Mouse (Mus musculus): ENCODE measurements at regions not wholly inside any gene's neighbourhood (a gene's known extent, or its start where the extent isn't known, plus 50 kb on each side); places are given as distances from the start of the nearest gene placed in this dataset.

DNA sequence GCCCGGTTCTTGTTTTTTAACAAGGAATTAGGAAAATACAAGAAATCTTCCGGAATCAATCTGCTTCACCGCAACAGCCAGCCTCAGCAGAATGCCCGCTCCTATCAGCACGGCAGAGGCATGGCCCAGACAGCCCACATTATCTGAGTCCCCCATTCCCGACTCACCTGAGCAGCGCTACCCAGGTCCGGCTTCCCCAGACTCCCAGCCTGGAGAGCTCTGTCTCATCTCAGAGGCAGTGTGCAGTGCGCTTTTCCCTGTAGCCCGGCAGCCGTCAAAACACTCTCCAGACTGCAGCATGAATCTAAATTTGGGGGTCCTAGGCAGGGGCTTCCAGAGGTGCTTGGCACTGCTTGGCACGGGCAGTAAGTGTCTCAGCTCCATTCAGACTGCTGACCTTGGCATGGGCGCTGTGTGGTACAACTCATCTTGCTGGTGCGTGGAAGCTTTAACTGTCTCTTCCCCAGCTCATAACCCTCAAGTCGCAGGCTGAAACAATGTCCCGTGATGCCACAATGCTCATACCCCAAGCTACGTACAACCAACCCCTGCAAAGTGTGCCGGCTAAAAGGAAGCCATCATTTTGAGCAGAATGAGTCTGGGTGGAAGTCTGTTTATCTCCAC, 182.2 kb downstream of the Sox11 start:
- peaks cover 8% of the 10 kb centered on the region for H3K4me1 ChIP-seq (replicated peaks; ENCODE audit: low read depth, low read length)
- no peak overlapping the region for H3K4me3 ChIP-seq (replicated peaks; ENCODE audit: low read length)
- H3K27me3 ChIP-seq (ENCODE audit: insufficient read depth, low read length), result no peaks in the 10 kb centered on the region
- TF ChIP-seq CTCF (conservative IDR thresholded peaks at IDR 0.05; ENCODE audit: low read length) (no peak), NANOG (IDR thresholded peaks at IDR 0.05; ENCODE audit: borderline replicate concordance, low read length) (no peak)
- no peaks in the 10 kb centered on the region for H3K36me3 ChIP-seq (ENCODE audit: insufficient read depth, low read length)
- no peaks in the 10 kb centered on the region for H3K9me3 ChIP-seq (ENCODE audit: low read length)

DNA sequence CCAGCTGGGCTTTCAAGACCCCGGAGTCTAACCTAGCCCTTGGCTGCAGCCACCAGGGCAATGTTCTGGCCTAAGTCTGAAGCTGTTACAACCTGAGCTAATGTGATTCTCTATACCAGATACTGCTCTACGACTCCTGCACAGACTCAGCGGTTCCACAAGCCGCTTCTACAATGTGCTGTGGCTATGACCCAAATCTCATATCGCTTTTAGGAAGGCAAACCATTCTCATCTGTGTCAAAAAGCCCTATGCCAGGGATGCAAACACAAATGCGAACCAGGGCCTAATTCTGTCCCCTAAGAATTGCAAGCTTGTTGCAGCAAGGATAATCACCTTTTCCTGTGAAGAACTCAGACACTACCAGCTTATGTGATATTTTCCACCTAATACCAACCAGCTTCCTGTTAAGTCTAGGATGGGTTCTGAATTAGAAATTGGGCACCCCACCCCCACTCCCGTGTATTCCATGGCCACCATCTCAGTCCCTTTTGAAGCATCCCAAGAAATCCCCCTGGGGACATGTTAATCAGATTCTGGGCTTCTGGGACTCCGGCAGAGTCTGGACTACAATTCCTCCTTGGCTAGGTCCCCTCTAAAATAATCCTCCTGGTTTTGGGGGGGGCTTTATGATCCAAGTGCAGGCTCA, 182.8 kb downstream of the Sox11 start:
- Histone ChIP-seq H3K27me3 (ENCODE audit: insufficient read depth, low read length) (no peaks in the 10 kb centered on the region), H3K9me3 (ENCODE audit: low read length) (no peaks in the 10 kb centered on the region), H3K4me1 (replicated peaks; ENCODE audit: low read depth, low read length) (peaks cover 14% of the 10 kb centered on the region), H3K36me3 (ENCODE audit: insufficient read depth, low read length) (no peaks in the 10 kb centered on the region), H3K4me3 (replicated peaks; ENCODE audit: low read length) (no peak overlapping the region)
- TF ChIP-seq NANOG (IDR thresholded peaks at IDR 0.05; ENCODE audit: borderline replicate concordance, low read length) (no peak), POU5F1 (IDR thresholded peaks at IDR 0.05; ENCODE audit: borderline replicate concordance, low read length) (no peak), CTCF (conservative IDR thresholded peaks at IDR 0.05; ENCODE audit: low read length) (no peak)

- no peaks in the 10 kb centered on the region for H3K36me3 ChIP-seq (ENCODE audit: insufficient read depth, low read length)
- TF ChIP-seq CTCF (conservative IDR thresholded peaks at IDR 0.05; ENCODE audit: low read length) (no peak), POU5F1 (IDR thresholded peaks at IDR 0.05; ENCODE audit: borderline replicate concordance, low read length) (no peak), NANOG (IDR thresholded peaks at IDR 0.05; ENCODE audit: borderline replicate concordance, low read length) (0 out of 2 replicates have a peak, but pooled peaks have one; percentile 3)
Observed at GRCm38 (mm10) chr12:27150871-27151853, 191.2 kb downstream of the Sox11 start.

GRCm38 (mm10) chr12:27143310-27143709, 199.1 kb downstream of the Sox11 start:
- TF ChIP-seq POU5F1 (IDR thresholded peaks at IDR 0.05; ENCODE audit: borderline replicate concordance, low read length), result no peak
- Histone ChIP-seq H3K4me1 (replicated peaks; ENCODE audit: low read depth, low read length) (peaks cover 47% of the 10 kb centered on the region), H3K4me3 (replicated peaks; ENCODE audit: low read length) (peak overlapping the region; percentile 50), H3K36me3 (ENCODE audit: insufficient read depth, low read length) (no peaks in the 10 kb centered on the region), H3K9me3 (ENCODE audit: low read length) (no peaks in the 10 kb centered on the region), H3K27me3 (ENCODE audit: insufficient read depth, low read length) (no peaks in the 10 kb centered on the region)

More at GRCm38 (mm10) chr12:27150871-27151853, 191.2 kb downstream of the Sox11 start:
- no peak overlapping the region for H3K4me3 ChIP-seq (replicated peaks; ENCODE audit: low read length)
- H3K4me1 ChIP-seq (replicated peaks; ENCODE audit: low read depth, low read length), result peaks cover 56% of the 10 kb centered on the region
- H3K27me3 ChIP-seq (ENCODE audit: insufficient read depth, low read length), result peaks cover 7% of the 10 kb centered on the region; the same call in 1 of the 2 replicates
- no peaks in the 10 kb centered on the region for H3K9me3 ChIP-seq (ENCODE audit: low read length)

GRCm38 (mm10) chr12:27140335-27140702, 202.1 kb downstream of the Sox11 start:
- Histone ChIP-seq H3K4me1 (replicated peaks; ENCODE audit: low read depth, low read length) (peaks cover 74% of the 10 kb centered on the region), H3K36me3 (ENCODE audit: insufficient read depth, low read length) (no peaks in the 10 kb centered on the region), H3K27me3 (ENCODE audit: insufficient read depth, low read length) (no peaks in the 10 kb centered on the region), H3K4me3 (replicated peaks; ENCODE audit: low read length) (no peak overlapping the region), H3K9me3 (ENCODE audit: low read length) (no peaks in the 10 kb centered on the region)
- TF ChIP-seq POU5F1 (IDR thresholded peaks at IDR 0.05; ENCODE audit: borderline replicate concordance, low read length), result no peak
- TF ChIP-seq CTCF (conservative IDR thresholded peaks at IDR 0.05; ENCODE audit: low read length), result no peak
- no peak for TF ChIP-seq NANOG (IDR thresholded peaks at IDR 0.05; ENCODE audit: borderline replicate concordance, low read length)

- Histone ChIP-seq H3K4me1 (replicated peaks; ENCODE audit: low read depth, low read length) (peaks cover 74% of the 10 kb centered on the region), H3K27me3 (ENCODE audit: insufficient read depth, low read length) (no peaks in the 10 kb centered on the region), H3K9me3 (ENCODE audit: low read length) (no peaks in the 10 kb centered on the region), H3K36me3 (ENCODE audit: insufficient read depth, low read length) (no peaks in the 10 kb centered on the region), H3K4me3 (replicated peaks; ENCODE audit: low read length) (no peak overlapping the region)
- no peak for TF ChIP-seq CTCF (conservative IDR thresholded peaks at IDR 0.05; ENCODE audit: low read length)
- no peak for TF ChIP-seq POU5F1 (IDR thresholded peaks at IDR 0.05; ENCODE audit: borderline replicate concordance, low read length)
- TF ChIP-seq NANOG (IDR thresholded peaks at IDR 0.05; ENCODE audit: borderline replicate concordance, low read length), result no peak
Observed at GRCm38 (mm10) chr12:27139683-27140334, 202.6 kb downstream of the Sox11 start.

DNA sequence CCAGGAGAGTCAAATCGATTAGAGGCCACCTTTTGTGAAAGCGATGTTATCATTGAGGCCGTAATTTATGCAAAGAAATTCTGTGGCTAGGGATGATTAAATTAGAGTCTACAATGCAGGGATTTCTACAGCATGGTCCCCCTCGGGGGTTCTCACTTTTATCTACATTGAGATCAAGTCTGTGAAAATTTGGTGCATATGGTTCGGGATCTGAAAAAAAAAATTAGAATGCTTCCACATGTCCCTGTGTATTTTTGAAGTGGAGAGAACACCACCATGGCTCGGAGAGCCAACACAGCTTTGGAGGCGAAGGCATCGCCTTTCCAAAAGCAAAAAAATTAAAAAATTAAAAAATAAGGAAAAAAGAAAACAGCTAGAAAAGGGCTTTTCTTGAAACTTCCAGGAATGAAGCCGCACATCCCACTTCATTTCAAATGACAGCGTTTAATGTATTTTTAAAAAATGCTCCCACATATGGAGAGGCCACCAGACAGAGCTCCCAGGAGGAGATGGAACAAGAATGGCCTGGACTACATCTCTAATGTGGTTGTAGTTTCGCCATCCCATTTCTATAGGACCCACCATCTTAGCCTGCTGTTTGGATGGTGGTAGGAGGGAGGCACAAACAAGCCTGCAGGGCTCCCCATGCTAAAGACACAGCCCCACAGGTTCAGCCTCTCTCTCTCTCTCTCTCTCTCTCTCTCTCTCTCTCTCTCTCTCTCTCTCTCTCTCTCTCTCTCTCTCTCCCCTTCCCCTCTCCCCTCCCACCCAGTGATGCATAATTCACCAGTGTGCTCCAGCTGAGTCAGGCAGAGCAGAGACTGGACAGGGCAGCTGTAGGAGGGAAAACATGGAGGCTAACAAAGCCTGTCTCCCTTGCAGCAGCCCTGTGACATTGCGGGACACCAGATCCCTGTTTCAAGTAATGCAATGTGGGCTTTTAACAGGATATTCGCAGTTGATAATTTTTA, 203.4 kb downstream of the Sox11 start:
- no peaks in the 10 kb centered on the region for H3K36me3 ChIP-seq (ENCODE audit: insufficient read depth, low read length)
- TF ChIP-seq CTCF (conservative IDR thresholded peaks at IDR 0.05; ENCODE audit: low read length), result no peak
- no peak for TF ChIP-seq POU5F1 (IDR thresholded peaks at IDR 0.05; ENCODE audit: borderline replicate concordance, low read length)
- no peak for TF ChIP-seq NANOG (IDR thresholded peaks at IDR 0.05; ENCODE audit: borderline replicate concordance, low read length)
- H3K4me3 ChIP-seq (replicated peaks; ENCODE audit: low read length), result no peak overlapping the region
- no peaks in the 10 kb centered on the region for H3K27me3 ChIP-seq (ENCODE audit: insufficient read depth, low read length)
- H3K9me3 ChIP-seq (ENCODE audit: low read length), result no peaks in the 10 kb centered on the region
- peaks cover 72% of the 10 kb centered on the region for H3K4me1 ChIP-seq (replicated peaks; ENCODE audit: low read depth, low read length)

Data from E14TG2a.4 (cell line).